Mouse (Mus musculus): Measurements from ENCODE around the gene Gm45021.
"Not testable (repeated sequence)": the region's sequence is repeated elsewhere in the genome, so short reads cannot be mapped to it uniquely, and the experiment has no call there.

Gene Gm45021

GRCm38 (mm10) chr6:48613464-48613863, 24.1 kb downstream of the Gm45021 start:
- DNase-seq (ENCODE audit: low read depth, low spot score), result no peak

GRCm38 (mm10) chr6:48614756-48615155, 25.3 kb downstream of the Gm45021 start:
- DNase-seq (ENCODE audit: low read depth, low spot score), result no peak

GRCm38 (mm10) chr6:48620031-48620430, 30.6 kb downstream of the Gm45021 start:
- no peak for DNase-seq (ENCODE audit: low read depth, low spot score)

- DNase-seq (ENCODE audit: low read depth, low spot score), result not testable (repeated sequence)
Observed at GRCm38 (mm10) chr6:48622186-48622843, 32.9 kb downstream of the Gm45021 start.

- DNase-seq (ENCODE audit: low read depth, low spot score), result no peak
Observed at GRCm38 (mm10) chr6:48623460-48623859, 34.0 kb downstream of the Gm45021 start.

GRCm38 (mm10) chr6:48626464-48626863, 37.1 kb downstream of the Gm45021 start, which contains the start of gene AI854703:
AI854703 (plus strand) TSS chr6:48626764.
- DNase-seq (ENCODE audit: low read depth, low spot score), result no peak

GRCm38 (mm10) chr6:48626984-48627383, 37.6 kb downstream of the Gm45021 start:
- DNase-seq (ENCODE audit: low read depth, low spot score), result no peak

GRCm38 (mm10) chr6:48627511-48627924, 38.1 kb downstream of the Gm45021 start:
- no peak for DNase-seq (ENCODE audit: low read depth, low spot score)

- DNase-seq (ENCODE audit: low read depth, low spot score), result no peak
Observed at GRCm38 (mm10) chr6:48628377-48628776, 39.0 kb downstream of the Gm45021 start.

GRCm38 (mm10) chr6:48628808-48629660, 39.6 kb downstream of the Gm45021 start:
- DNase-seq (ENCODE audit: low read depth, low spot score), result no peak

- DNase-seq (ENCODE audit: low read depth, low spot score), result no peak
Observed at GRCm38 (mm10) chr6:48629661-48630034, 40.2 kb downstream of the Gm45021 start.

- DNase-seq (ENCODE audit: low read depth, low spot score), result no peak
Observed at GRCm38 (mm10) chr6:48630831-48631230, 41.4 kb downstream of the Gm45021 start.

- no peak for DNase-seq (ENCODE audit: low read depth, low spot score)
Observed at GRCm38 (mm10) chr6:48635105-48635504, 45.7 kb downstream of the Gm45021 start.

- DNase-seq (ENCODE audit: low read depth, low spot score), result no peak
Observed at GRCm38 (mm10) chr6:48636515-48636914, 47.1 kb downstream of the Gm45021 start.

GRCm38 (mm10) chr6:48637811-48638500, 48.5 kb downstream of the Gm45021 start:
- DNase-seq (ENCODE audit: low read depth, low spot score), result no peak

- no peak for DNase-seq (ENCODE audit: low read depth, low spot score)
Observed at GRCm38 (mm10) chr6:48638553-48638952, 49.1 kb downstream of the Gm45021 start.

- DNase-seq (ENCODE audit: low read depth, low spot score), result no peak
Observed at GRCm38 (mm10) chr6:48641391-48641790, 52.0 kb downstream of the Gm45021 start.

- peak; percentile 91 for DNase-seq (ENCODE audit: low read depth, low spot score)
Observed at GRCm38 (mm10) chr6:48642764-48643292, 53.4 kb downstream of the Gm45021 start.

GRCm38 (mm10) chr6:48645660-48646308, 56.4 kb downstream of the Gm45021 start:
- DNase-seq (ENCODE audit: low read depth, low spot score), result peak; percentile 85

- no peak for DNase-seq (ENCODE audit: low read depth, low spot score)
Observed at GRCm38 (mm10) chr6:48646309-48646690, 56.9 kb downstream of the Gm45021 start.

GRCm38 (mm10) chr6:48646995-48647394, 57.6 kb downstream of the Gm45021 start, which contains the start of gene Gimap8:
Gimap8 (plus strand) TSS chr6:48647234.
- peak; percentile 21 for DNase-seq (ENCODE audit: low read depth, low spot score)

Measured in 3T3-L1 (cell line).